Comparison of ENCODE assay signal across 24 mouse cellular contexts in the genomic region with DNA sequence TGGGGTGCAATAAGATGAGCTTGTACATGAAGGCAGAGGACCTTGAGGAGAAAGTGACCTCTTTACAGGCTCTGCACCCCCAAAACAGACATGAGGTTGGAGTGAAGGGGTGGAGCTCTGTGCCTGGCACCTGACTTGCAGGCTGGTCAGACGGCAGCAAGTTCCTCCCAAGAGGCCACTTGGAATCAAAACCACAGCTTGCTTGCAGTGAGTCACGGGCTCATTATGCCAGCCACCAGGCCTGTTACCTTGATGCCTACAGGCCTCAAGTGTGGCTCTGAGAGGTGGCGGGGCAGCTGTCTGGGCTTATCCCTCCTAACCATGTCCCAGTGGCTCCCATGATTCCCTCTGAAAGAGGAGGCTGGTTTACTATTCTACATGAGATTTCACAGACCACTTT.
DNase-seq lines count a peak whose midpoint lies in the region; ATAC-seq and TF ChIP-seq lines count a peak whose summit lies in the region.
"Had no signal": no experiment of that assay in that cellular context is flagged by ENCODE, and none has a peak within 500 bp of the region (broad histone marks: within the 10 kb centered on the region; RNA-seq: fewer than 3 reads in every experiment).

No protein-coding gene starts in this region.

- 80% methylated on average over 3 of the region's 3 CpGs for WGBS in midbrain, embryonic 14.5 days
- 83% methylated on average over 3 of the region's 3 CpGs for WGBS in embryonic facial prominence, embryonic 10.5 days
- WGBS in intestine, postnatal 0 days, result 76% methylated on average over 3 of the region's 3 CpGs

- no peak for ATAC-seq in midbrain, embryonic 14.5 days (ENCODE audit: low FRiP score, low TSS enrichment)
- no peak for ATAC-seq in intestine, postnatal 0 days
- ATAC-seq: activated CD4-positive, CD25-positive, alpha-beta regulatory T cell, adult 4 months; CD4-positive, CD25-positive, alpha-beta regulatory T cell, adult 4 months; forebrain, postnatal 0 days; liver, embryonic 12.5 days had no signal

- H3K9ac ChIP-seq in midbrain, embryonic 14.5 days (replicated peaks; ENCODE audit: low read length), result no peak overlapping the region
- H3K9ac ChIP-seq in intestine, postnatal 0 days (ENCODE audit: low read depth, low read length), result no peak overlapping the region
- H3K9ac ChIP-seq: embryonic facial prominence, embryonic 12.5 days; forebrain, postnatal 0 days; hindbrain, embryonic 14.5 days; limb, embryonic 12.5 days; liver, embryonic 12.5 days; lung, embryonic 14.5 days; midbrain, embryonic 12.5 days had no signal

- peak overlapping the region; percentile 91 for H3K27ac ChIP-seq in brown adipose tissue, adult 24 weeks (replicated peaks; ENCODE audit: low read depth, low read length)
- H3K27ac ChIP-seq in midbrain, embryonic 14.5 days (replicated peaks; ENCODE audit: low read depth, low read length), result no peak overlapping the region
- no peak overlapping the region for H3K27ac ChIP-seq in embryonic facial prominence, embryonic 10.5 days (replicated peaks)
- H3K27ac ChIP-seq in intestine, postnatal 0 days (ENCODE audit: low read depth, low read length), result no peak overlapping the region
- H3K27ac ChIP-seq: embryonic facial prominence, embryonic 12.5 days; hindbrain, embryonic 14.5 days; limb, embryonic 12.5 days; liver, embryonic 12.5 days; midbrain, embryonic 12.5 days had no signal

- H3K4me3 ChIP-seq in C2C12 (ENCODE audit: insufficient read depth, poor library complexity, severe bottlenecking), result no peak overlapping the region
- H3K4me3 ChIP-seq in brown adipose tissue, adult 24 weeks (ENCODE audit: insufficient read depth, low read depth, low read length), result no peak overlapping the region
- no peak overlapping the region for H3K4me3 ChIP-seq in midbrain, embryonic 14.5 days (replicated peaks; ENCODE audit: low read depth, low read length)
- H3K4me3 ChIP-seq in embryonic facial prominence, embryonic 10.5 days, result no peak overlapping the region
- H3K4me3 ChIP-seq in intestine, postnatal 0 days (ENCODE audit: low read depth, low read length), result no peak overlapping the region
- H3K4me3 ChIP-seq: embryonic facial prominence, embryonic 12.5 days; heart, embryonic 10.5 days; limb, embryonic 12.5 days; liver, embryonic 12.5 days; midbrain, embryonic 12.5 days had no signal

- no peak for TF ChIP-seq CTCF in C2C12 (IDR thresholded peaks at IDR 0.05; ENCODE audit: control insufficient read depth, insufficient read depth, insufficient read length)
- TF ChIP-seq CTCF in intestine, postnatal 0 days (IDR thresholded peaks at IDR 0.05; ENCODE audit: low read depth), result no peak

- H3K4me2 ChIP-seq in midbrain, embryonic 14.5 days (ENCODE audit: low read length), result no peak overlapping the region
- no peak overlapping the region for H3K4me2 ChIP-seq in intestine, postnatal 0 days (replicated peaks; ENCODE audit: low read depth)
- H3K4me2 ChIP-seq: embryonic facial prominence, embryonic 12.5 days; hindbrain, embryonic 14.5 days; limb, embryonic 12.5 days; liver, embryonic 12.5 days; lung, embryonic 14.5 days; midbrain, embryonic 12.5 days had no signal

- H3K4me1 ChIP-seq in brown adipose tissue, adult 24 weeks (ENCODE audit: control insufficient read depth, insufficient read depth, insufficient read length, low read length), result peaks cover 43% of the 10 kb centered on the region
- no peaks in the 10 kb centered on the region for H3K4me1 ChIP-seq in midbrain, embryonic 14.5 days (ENCODE audit: control insufficient read depth, insufficient read depth, low read length)
- peaks cover 15% of the 10 kb centered on the region for H3K4me1 ChIP-seq in embryonic facial prominence, embryonic 10.5 days
- H3K4me1 ChIP-seq in intestine, postnatal 0 days (replicated peaks; ENCODE audit: control insufficient read depth, insufficient read depth, low read length), result 0 out of 2 replicates have a peak, but pooled peaks cover 5% of the 10 kb centered on the region
- H3K4me1 ChIP-seq: liver, embryonic 12.5 days; midbrain, embryonic 12.5 days had no signal

- H3K79me2 ChIP-seq in C2C12 (ENCODE audit: control insufficient read depth, insufficient read depth), result no peaks in the 10 kb centered on the region

- H3K9me3 ChIP-seq in midbrain, embryonic 14.5 days (ENCODE audit: control insufficient read depth, low read length), result no peaks in the 10 kb centered on the region
- no peaks in the 10 kb centered on the region for H3K9me3 ChIP-seq in embryonic facial prominence, embryonic 10.5 days
- no peaks in the 10 kb centered on the region for H3K9me3 ChIP-seq in intestine, postnatal 0 days (ENCODE audit: control insufficient read depth)
- H3K9me3 ChIP-seq: embryonic facial prominence, embryonic 12.5 days; heart, embryonic 10.5 days; limb, embryonic 12.5 days; liver, embryonic 12.5 days; midbrain, embryonic 12.5 days had no signal

- no peaks in the 10 kb centered on the region for H3K27me3 ChIP-seq in C2C12 (ENCODE audit: control insufficient read depth, insufficient read depth, insufficient read length)
- no peaks in the 10 kb centered on the region for H3K27me3 ChIP-seq in midbrain, embryonic 14.5 days (ENCODE audit: control insufficient read depth, insufficient read depth, low read length)
- no peaks in the 10 kb centered on the region for H3K27me3 ChIP-seq in embryonic facial prominence, embryonic 10.5 days (replicated peaks; ENCODE audit: low read depth, poor library complexity, severe bottlenecking)
- no peaks in the 10 kb centered on the region for H3K27me3 ChIP-seq in intestine, postnatal 0 days (replicated peaks; ENCODE audit: control insufficient read depth, insufficient read depth, low read length)
- H3K27me3 ChIP-seq: embryonic facial prominence, embryonic 12.5 days; limb, embryonic 12.5 days; midbrain, embryonic 12.5 days had no signal

- peak; percentile 68 to 82 for DNase-seq in lung, adult 18-20 months
- DNase-seq in lung, postnatal 14 days, result no peak
- no peak for DNase-seq in midbrain, embryonic 14.5 days
- DNase-seq in embryonic facial prominence, embryonic 10.5 days (ENCODE audit: low spot score), result no peak
- DNase-seq: cerebellum, adult 18-20 months; cerebellum, postnatal 14 days; forebrain, postnatal 0 days; heart, postnatal 4 days; kidney, postnatal 4 days; lung, embryonic 14.5 days; retina, postnatal 1 day; right cerebral cortex, postnatal 25 days; spleen, adult 18-20 months had no signal

- H3ac ChIP-seq in C2C12 (ENCODE audit: control insufficient read depth, insufficient read length, low read depth), result no peak overlapping the region

- no peaks in the 10 kb centered on the region for H3K36me3 ChIP-seq in C2C12 (ENCODE audit: control insufficient read depth, insufficient read depth)
- peaks cover 8% of the 10 kb centered on the region; the same call in 1 of the 2 replicates for H3K36me3 ChIP-seq in midbrain, embryonic 14.5 days (ENCODE audit: control insufficient read depth, insufficient read depth, low read length)
- no peaks in the 10 kb centered on the region for H3K36me3 ChIP-seq in embryonic facial prominence, embryonic 10.5 days (replicated peaks)
- peaks cover 11% of the 10 kb centered on the region; the same call in 1 of the 2 replicates for H3K36me3 ChIP-seq in intestine, postnatal 0 days (ENCODE audit: control insufficient read depth, insufficient read depth)
- H3K36me3 ChIP-seq: limb, embryonic 12.5 days; liver, embryonic 12.5 days had no signal

- no peaks in the 10 kb centered on the region for H3K79me3 ChIP-seq in C2C12 (ENCODE audit: low read depth)

TF ChIP-seq in C2C12, 6 proteins besides CTCF, POLR2A, EP300 and RAD21:
- TF ChIP-seq MYOG (IDR thresholded peaks at IDR 0.05; ENCODE audit: control insufficient read depth, extremely low read depth, insufficient read length) (no peak), FOSL1 (IDR thresholded peaks at IDR 0.05; ENCODE audit: insufficient read depth, low read length, poor library complexity, severe bottlenecking) (peak; percentile 50), CEBPB (IDR thresholded peaks at IDR 0.05; ENCODE audit: low read depth) (no peak), MYOD1 (IDR thresholded peaks at IDR 0.05; ENCODE audit: control insufficient read depth, insufficient read length, low read depth) (peak; percentile 81), USF1 (IDR thresholded peaks at IDR 0.05; ENCODE audit: low read depth) (peak; percentile 57), MAX (IDR thresholded peaks at IDR 0.05) (peak; percentile 62)

Comparison
In these comparisons a context has a peak if more than half of its experiments do, and no peak if none do; other contexts are left out.
1. DNase-seq: peak in lung, adult 18-20 months (2 of 2); none in lung, postnatal 14 days (single experiment), midbrain, embryonic 14.5 days (single experiment) and embryonic facial prominence, embryonic 10.5 days (single experiment).